8 mouse cellular contexts compared by ENCODE assay signal in the genomic region with DNA sequence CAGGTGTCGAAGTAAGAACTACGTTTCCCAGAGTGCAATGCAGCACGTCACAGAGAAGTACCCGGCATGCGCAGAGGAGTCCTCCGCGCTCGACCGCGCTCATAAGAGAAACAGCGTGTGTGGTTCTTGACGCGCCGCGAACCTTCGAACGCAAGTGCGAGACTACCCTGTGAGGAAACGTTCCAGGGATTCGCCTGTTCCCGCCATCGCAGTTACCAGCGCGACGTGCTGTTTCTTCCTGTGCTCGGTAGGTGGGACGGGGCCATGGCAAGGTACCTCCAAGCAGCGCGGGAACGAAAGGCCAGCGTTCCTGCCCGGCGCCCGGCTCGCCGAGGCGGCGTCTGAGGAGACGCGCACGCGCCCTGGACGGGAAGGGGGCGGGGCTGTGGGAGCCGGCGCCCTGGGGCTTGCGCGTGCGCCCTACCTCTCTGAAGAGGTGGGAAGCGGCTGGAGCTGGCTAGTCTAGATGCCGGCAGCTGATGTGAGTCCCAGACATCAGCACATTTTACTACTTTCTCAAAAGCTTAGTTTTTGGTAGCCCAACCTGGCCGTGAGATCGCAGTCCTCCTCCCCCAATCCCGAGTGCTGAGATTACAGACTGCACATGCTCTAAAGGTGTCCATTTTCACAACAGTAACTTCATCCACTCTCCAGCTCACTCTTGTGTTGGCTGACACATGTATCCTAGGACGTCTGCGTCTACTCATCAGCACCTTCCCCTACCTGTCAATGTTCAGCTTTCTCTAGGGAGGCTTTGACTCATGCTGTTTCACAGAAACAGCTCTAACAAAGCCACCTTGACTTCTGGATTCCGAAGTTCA. TPM values are rescaled to one million over a fixed set of nuclear protein-coding genes. Genes with fewer than 3 reads are reported as not detected.
DNase-seq lines count a peak whose midpoint lies in the region; ATAC-seq and TF ChIP-seq lines count a peak whose summit lies in the region.

A gene (plus strand): TSS at position 79 of the 821 bp plus-strand sequence.

- no peak for TF ChIP-seq CTCF in MEL (IDR thresholded peaks at IDR 0.05 in 2 of 3, conservative IDR thresholded peaks at IDR 0.05 in 1 of 3; ENCODE audit: control insufficient read depth in 1 of 3, insufficient read depth in 1 of 3, low read depth in 2 of 3, low read length in 3 of 3, poor library complexity in 1 of 3, severe bottlenecking in 1 of 3)
- TF ChIP-seq CTCF in cerebellum, adult 2 months (IDR thresholded peaks at IDR 0.05; ENCODE audit: borderline replicate concordance, insufficient read depth, low read depth, low read length): no peak

- peak; percentile 89 to 94 for ATAC-seq in hematopoietic stem cell, adult 5-6 weeks (replicated peaks in 1 of 2; ENCODE audit: insufficient read depth in 1 of 2, low FRiP score in 2 of 2, low TSS enrichment in 1 of 2, low read depth in 1 of 2, poor library complexity in 2 of 2, severe bottlenecking in 2 of 2)
- ATAC-seq in lung, embryonic 16.5 days (ENCODE audit: low read depth): peak; percentile 99

- H3K27me3 ChIP-seq in MEL (ENCODE audit: control insufficient read depth in 1 of 2, insufficient read depth in 2 of 2, low read length in 2 of 2): no peaks in the 10 kb centered on the region
- H3K27me3 ChIP-seq in cerebellum, adult 2 months (ENCODE audit: control insufficient read depth, insufficient read depth, low read length): no peaks in the 10 kb centered on the region
- no peaks in the 10 kb centered on the region for H3K27me3 ChIP-seq in lung, embryonic 16.5 days (ENCODE audit: control insufficient read depth, insufficient read depth, low read depth, low read length)

- H3K36me3 ChIP-seq in MEL (ENCODE audit: control insufficient read depth in 1 of 2, insufficient read depth in 2 of 2, low read length in 2 of 2): peaks cover 0 to 28% of the 10 kb centered on the region in 2 experiments; a peak in 2 of 4 replicates
- H3K36me3 ChIP-seq in lung, embryonic 16.5 days (ENCODE audit: control insufficient read depth, insufficient read depth, low read length): no peaks in the 10 kb centered on the region

- TF ChIP-seq RAD21 in MEL (IDR thresholded peaks at IDR 0.05; ENCODE audit: low read depth, low read length): no peak

- H3K4me1 ChIP-seq in MEL (ENCODE audit: control insufficient read depth in 1 of 2, insufficient read depth in 2 of 2, low read length in 2 of 2): peaks cover 16 to 17% of the 10 kb centered on the region in 2 experiments; a peak in 3 of 4 replicates
- no peaks in the 10 kb centered on the region for H3K4me1 ChIP-seq in cerebellum, adult 2 months (ENCODE audit: control insufficient read depth, insufficient read depth, low read length)
- H3K4me1 ChIP-seq in lung, embryonic 16.5 days (replicated peaks; ENCODE audit: control insufficient read depth, insufficient read depth, low read length): peaks cover 2% of the 10 kb centered on the region

- peak; percentile 100 for TF ChIP-seq POLR2A in MEL (IDR thresholded peaks at IDR 0.05; ENCODE audit: control insufficient read depth in 1 of 2, insufficient read depth in 1 of 2, low read depth in 1 of 2, low read length in 2 of 2, poor library complexity in 1 of 2)
- peak; percentile 100 for TF ChIP-seq POLR2A in cerebellum, adult 2 months (IDR thresholded peaks at IDR 0.05; ENCODE audit: borderline replicate concordance, insufficient read depth, low read length)

- H3K9me3 ChIP-seq in MEL (replicated peaks; ENCODE audit: insufficient read depth, low read length): no peaks in the 10 kb centered on the region
- no peaks in the 10 kb centered on the region for H3K9me3 ChIP-seq in lung, embryonic 16.5 days (ENCODE audit: control insufficient read depth, low read length)

- TF ChIP-seq EP300 in MEL (IDR thresholded peaks at IDR 0.05; ENCODE audit: low read depth in 1 of 2, low read length in 2 of 2): peak in 1 of 2 experiments; percentile 25; a peak in 1 of 4 replicates

- H3K4me3 ChIP-seq in MEL (ENCODE audit: control insufficient read depth in 1 of 2, insufficient read depth in 1 of 2, low read depth in 2 of 2, low read length in 2 of 2): peak within 1 kb of the TSS; percentile 56 to 63
- H3K4me3 ChIP-seq in cerebellum, adult 2 months (replicated peaks; ENCODE audit: insufficient read depth, low read depth, low read length): peak within 1 kb of the TSS; percentile 92
- H3K4me3 ChIP-seq in lung, embryonic 16.5 days (ENCODE audit: low read length): peak within 1 kb of the TSS; percentile 66

- H3K79me2 ChIP-seq in MEL (ENCODE audit: control insufficient read depth, insufficient read depth, low read length, poor library complexity): peaks cover 6% of the 10 kb centered on the region

- peak; percentile 95 for DNase-seq in MEL (ENCODE audit: low read depth, low spot score)
- peak; percentile 93 to 97 for DNase-seq in cerebellum, adult 2 months
- DNase-seq in forelimb bud, embryonic 11.5 days (ENCODE audit: low read depth, low spot score): peak; percentile 87
- peak; percentile 88 for DNase-seq in layer of hippocampus, adult 9-10 months (ENCODE audit: low spot score)
- DNase-seq in ovary, postnatal 10 days (ENCODE audit: low spot score): peak; percentile 91
- DNase-seq in thymus, postnatal 10 days (ENCODE audit: low spot score in 2 of 2): peak; percentile 87 to 94

- WGBS in cerebellum, adult 2 months: 2% methylated on average over 57 of the region's 57 CpGs
- WGBS in lung, embryonic 16.5 days: under 1% methylated on average over 57 of the region's 57 CpGs

- H3K9ac ChIP-seq in MEL (ENCODE audit: control insufficient read depth, low read depth, low read length, poor library complexity, severe bottlenecking): peak within 1 kb of the TSS; percentile 89
- peak within 1 kb of the TSS; percentile 78 for H3K9ac ChIP-seq in lung, embryonic 16.5 days (ENCODE audit: low read length)

- peak within 1 kb of the TSS; percentile 87 for H3K4me2 ChIP-seq in lung, embryonic 16.5 days (ENCODE audit: low read depth, low read length)

- peak within 1 kb of the TSS; percentile 91 for H3K27ac ChIP-seq in MEL (ENCODE audit: control insufficient read depth, low read depth, low read length)
- H3K27ac ChIP-seq in cerebellum, adult 2 months (ENCODE audit: insufficient read depth, low read length): peak within 1 kb of the TSS; percentile 70
- H3K27ac ChIP-seq in lung, embryonic 16.5 days (ENCODE audit: low read length): peak within 1 kb of the TSS; percentile 91

TF ChIP-seq in MEL, 35 proteins besides CTCF, POLR2A, EP300 and RAD21 (continues in another document):
- TF ChIP-seq TCF12 (IDR thresholded peaks at IDR 0.05; ENCODE audit: low read depth, low read length): no peak; the same call in 1 of the 2 replicates
- peak; percentile 79 for TF ChIP-seq NRF1 (IDR thresholded peaks at IDR 0.05; ENCODE audit: insufficient read depth, low read depth, low read length, poor library complexity, severe bottlenecking)
- no peak for TF ChIP-seq CHD2 (IDR thresholded peaks at IDR 0.05; ENCODE audit: low read length)
- TF ChIP-seq TBP (IDR thresholded peaks at IDR 0.05; ENCODE audit: low read depth, low read length): peak; percentile 70
- peak; percentile 100 for TF ChIP-seq HCFC1 (IDR thresholded peaks at IDR 0.05; ENCODE audit: low read depth, low read length)
- TF ChIP-seq POLR2AphosphoS2 (IDR thresholded peaks at IDR 0.05; ENCODE audit: low read length): peak; percentile 99
- peak; percentile 72; the same call in 1 of the 2 replicates for TF ChIP-seq POLR2AphosphoS5 (IDR thresholded peaks at IDR 0.05; ENCODE audit: borderline replicate concordance, low read depth, low read length)
- TF ChIP-seq GATA1 (IDR thresholded peaks at IDR 0.05; ENCODE audit: low read depth, low read length): 0 out of 2 replicates have a peak, but pooled peaks have one; percentile 8
- TF ChIP-seq MXI1 (IDR thresholded peaks at IDR 0.05; ENCODE audit: low read depth, low read length): peak; percentile 94
- TF ChIP-seq ZKSCAN1 (IDR thresholded peaks at IDR 0.05; ENCODE audit: low read depth, low read length): no peak
- no peak for TF ChIP-seq ELF1 (IDR thresholded peaks at IDR 0.05; ENCODE audit: low read depth, low read length)
- no peak for TF ChIP-seq MAZ (IDR thresholded peaks at IDR 0.05; ENCODE audit: low read depth, low read length)
- TF ChIP-seq MYB (IDR thresholded peaks at IDR 0.05; ENCODE audit: low read depth, low read length): no peak
- 0 out of 2 replicates have a peak, but pooled peaks have one; percentile 33 for TF ChIP-seq ETS1 (IDR thresholded peaks at IDR 0.05; ENCODE audit: low read depth, low read length)
- no peak for TF ChIP-seq SMC3 (IDR thresholded peaks at IDR 0.05; ENCODE audit: low read depth, low read length)
- peak; percentile 98 for TF ChIP-seq ZMIZ1 (IDR thresholded peaks at IDR 0.05; ENCODE audit: low read depth, low read length)
- peak; percentile 64; the same call in 1 of the 2 replicates for TF ChIP-seq E2F4 (IDR thresholded peaks at IDR 0.05; ENCODE audit: borderline replicate concordance, low read depth, low read length)
- peak; percentile 92 for TF ChIP-seq SIN3A (IDR thresholded peaks at IDR 0.05; ENCODE audit: low read length)
- TF ChIP-seq KAT2A (conservative IDR thresholded peaks at IDR 0.05; ENCODE audit: low read depth, low read length): peak; percentile 91
- no peak for TF ChIP-seq MEF2A (IDR thresholded peaks at IDR 0.05; ENCODE audit: extremely low read depth, insufficient replicate concordance, low read depth, low read length, poor library complexity, severe bottlenecking)
- TF ChIP-seq USF1 (IDR thresholded peaks at IDR 0.05; ENCODE audit: low read depth, low read length): peak; percentile 41
- no peak for TF ChIP-seq BHLHE40 (IDR thresholded peaks at IDR 0.05; ENCODE audit: borderline replicate concordance, low read depth, low read length)
- no peak for TF ChIP-seq JUND (IDR thresholded peaks at IDR 0.05; ENCODE audit: low read depth, low read length)
- TF ChIP-seq MAFK (IDR thresholded peaks at IDR 0.05; ENCODE audit: borderline replicate concordance, low read depth, low read length): no peak
- TF ChIP-seq GABPA (IDR thresholded peaks at IDR 0.05; ENCODE audit: low read depth, low read length): no peak
- TF ChIP-seq ZC3H11A (IDR thresholded peaks at IDR 0.05; ENCODE audit: low read depth, low read length): no peak
- peak; percentile 100 for TF ChIP-seq NELFE (IDR thresholded peaks at IDR 0.05; ENCODE audit: low read depth, low read length)
- TF ChIP-seq ZNF384 (IDR thresholded peaks at IDR 0.05; ENCODE audit: low read depth, low read length): no peak
- no peak for TF ChIP-seq TAL1 (IDR thresholded peaks at IDR 0.05; ENCODE audit: low read length)

RNA-seq across cellular contexts. Expression of the gene that starts here (rescaled TPM):
- total RNA-seq in MEL (2012; rRNA removed): 56.1 and 81.7 TPM in 2 replicates
- polyA plus RNA-seq in MEL (2012; ENCODE audit: insufficient read depth in 1 of 2, insufficient read length in 2 of 2, low read depth in 1 of 2, low replicate concordance in 2 of 2, missing spikeins in 1 of 2): 100 to 1,000 TPM in 1 of 2 experiments, not detected in 1; 117 TPM
- 45.4 and 45.5 TPM in 2 replicates for polyA plus RNA-seq in cerebellum, adult 2 months (2012; rRNA removed)
- total RNA-seq in hematopoietic stem cell, adult 5-6 weeks (2017): 33.2 and 46.9 TPM in 2 replicates
- 42.9 and 47.3 TPM in 2 replicates for polyA plus RNA-seq in lung, embryonic 16.5 days (2015; fragmentation: Nextera tagmentation; extraction: Ambion mirVana)

Comparison
In these comparisons a context has a peak if more than half of its experiments do, and no peak if none do; other contexts are left out.
1. Peak in every context shown above with its lines: DNase-seq, ATAC-seq, H3K4me3 ChIP-seq and H3K27ac ChIP-seq.